Mouse (Mus musculus): ENCODE measurements around the gene Pf4. TPM values are rescaled to one million over a fixed set of nuclear protein-coding genes. Genes with fewer than 3 reads are reported as not detected.

Gene Pf4
- polyA plus RNA-seq, 1 experiment, result 6.2 TPM

DNA sequence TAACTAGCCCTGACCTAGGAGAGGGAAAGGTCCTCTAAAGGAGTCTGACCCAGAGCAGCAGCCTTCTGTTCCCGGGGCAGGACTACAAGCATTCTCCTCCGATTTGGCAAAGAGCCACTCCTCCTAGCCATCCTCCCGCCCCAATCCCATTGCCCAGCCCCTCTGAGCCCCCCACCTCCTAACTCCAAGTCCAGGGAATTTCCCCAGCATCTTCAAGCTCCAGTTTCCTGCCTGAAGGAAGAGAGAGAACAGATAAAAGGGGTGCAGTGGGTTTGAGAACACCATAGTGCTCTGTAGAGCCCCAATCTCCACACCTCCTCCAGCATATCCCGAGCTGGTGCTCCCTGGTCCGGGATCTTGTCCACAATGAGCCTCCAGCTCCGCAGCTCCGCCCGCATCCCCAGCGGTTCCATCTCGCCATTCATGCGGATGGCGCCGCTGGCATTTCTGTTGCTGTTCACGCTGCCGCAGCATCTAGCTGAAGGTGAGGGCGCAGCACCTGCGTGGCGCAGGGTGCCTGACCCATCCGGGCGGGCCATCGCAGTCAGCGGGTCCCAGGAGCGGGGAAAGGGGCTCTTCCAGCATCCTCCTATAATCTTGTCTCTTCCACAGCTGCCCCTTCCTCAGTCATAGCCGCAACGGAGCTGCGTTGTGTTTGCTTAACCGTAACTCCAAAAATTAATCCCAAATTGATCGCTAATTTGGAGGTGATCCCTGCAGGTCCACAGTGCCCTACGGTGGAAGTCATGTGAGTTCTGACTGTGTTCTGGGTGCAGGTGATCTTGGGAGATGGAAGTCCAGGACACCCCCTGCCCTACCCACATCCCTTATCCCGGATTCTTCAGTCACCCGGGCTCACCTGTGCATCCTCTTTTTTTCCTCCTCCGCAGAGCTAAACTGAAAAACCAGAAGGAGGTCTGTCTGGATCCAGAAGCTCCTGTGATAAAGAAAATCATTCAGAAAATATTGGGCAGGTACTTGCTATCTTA, 12.9 kb upstream of the Pf4 start, which contains the start of gene Cxcl5:
Gene Cxcl5, plus strand, starts transcription at position 284 of the 989 bp plus-strand sequence.
- no peak for TF ChIP-seq CTCF (IDR thresholded peaks at IDR 0.05; ENCODE audit: control insufficient read depth, insufficient read depth, insufficient replicate concordance, low read depth, low read length)
- TF ChIP-seq POLR2A (IDR thresholded peaks at IDR 0.05; ENCODE audit: control insufficient read depth, low read depth, low read length), result no peak
- no peak within 1 kb of the TSS for H3K27ac ChIP-seq (ENCODE audit: control insufficient read depth, insufficient read depth, low read depth, low read length)
- H3K4me3 ChIP-seq (ENCODE audit: control insufficient read depth, low read depth, low read length), result peak within 1 kb of the TSS; percentile 6; the same call in 1 of the 2 replicates
- H3K4me1 ChIP-seq (ENCODE audit: control insufficient read depth, insufficient read depth, low read length), result peaks cover 15% of the 10 kb centered on the region
- H3K36me3 ChIP-seq (ENCODE audit: control insufficient read depth, insufficient read depth, low read length), result no peaks in the 10 kb centered on the region
- no peaks in the 10 kb centered on the region for H3K27me3 ChIP-seq (ENCODE audit: control insufficient read depth, insufficient read depth, low read length)

DNA sequence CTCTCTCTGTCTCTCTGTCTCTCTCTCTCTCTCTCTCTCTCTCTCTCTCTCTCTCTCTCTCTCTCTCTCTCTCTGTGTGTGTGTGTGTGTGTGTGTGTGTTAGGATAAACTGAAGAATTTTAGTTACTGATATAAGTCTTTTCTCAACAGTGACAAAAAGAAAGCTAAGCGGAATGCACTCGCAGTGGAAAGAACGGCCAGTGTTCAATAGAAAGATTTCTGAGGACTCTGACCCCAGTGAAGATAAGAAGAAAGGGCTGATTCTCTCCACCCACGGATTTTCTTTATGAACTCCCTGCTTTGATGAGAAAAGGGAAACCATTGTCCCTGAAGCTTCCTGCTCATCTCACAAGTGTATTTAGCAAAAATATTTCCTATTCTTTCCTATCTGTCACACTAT, 11.9 kb upstream of the Pf4 start:
- no peak for TF ChIP-seq CTCF (IDR thresholded peaks at IDR 0.05; ENCODE audit: control insufficient read depth, insufficient read depth, insufficient replicate concordance, low read depth, low read length)
- no peak for TF ChIP-seq POLR2A (IDR thresholded peaks at IDR 0.05; ENCODE audit: control insufficient read depth, low read depth, low read length)
- H3K36me3 ChIP-seq (ENCODE audit: control insufficient read depth, insufficient read depth, low read length), result no peaks in the 10 kb centered on the region
- no peak overlapping the region for H3K4me3 ChIP-seq (ENCODE audit: control insufficient read depth, low read depth, low read length)
- H3K4me1 ChIP-seq (ENCODE audit: control insufficient read depth, insufficient read depth, low read length), result peaks cover 15% of the 10 kb centered on the region
- H3K27me3 ChIP-seq (ENCODE audit: control insufficient read depth, insufficient read depth, low read length), result no peaks in the 10 kb centered on the region
- H3K27ac ChIP-seq (ENCODE audit: control insufficient read depth, insufficient read depth, low read depth, low read length), result no peak overlapping the region

DNA sequence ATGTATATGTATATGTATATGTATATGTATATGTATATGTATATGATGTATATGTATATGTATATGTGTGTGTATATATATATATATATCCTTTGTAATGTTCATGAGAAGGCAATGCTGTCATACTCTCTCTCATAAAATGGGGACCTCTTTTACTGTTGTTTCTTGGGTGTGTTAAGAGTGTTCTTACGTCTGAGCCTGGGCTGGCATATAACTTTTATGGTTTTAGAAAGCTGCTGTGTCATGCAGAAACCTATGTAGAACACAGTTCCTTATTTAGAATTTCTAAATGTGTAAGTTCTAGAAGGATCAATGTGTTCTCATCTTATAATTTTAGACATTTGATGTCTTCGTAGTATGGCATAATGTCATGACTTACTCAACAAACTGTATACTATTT, 11.4 kb upstream of the Pf4 start:
- Histone ChIP-seq H3K27me3 (ENCODE audit: control insufficient read depth, insufficient read depth, low read length) (no peaks in the 10 kb centered on the region), H3K27ac (ENCODE audit: control insufficient read depth, insufficient read depth, low read depth, low read length) (no peak overlapping the region), H3K4me3 (ENCODE audit: control insufficient read depth, low read depth, low read length) (no peak overlapping the region), H3K36me3 (ENCODE audit: control insufficient read depth, insufficient read depth, low read length) (no peaks in the 10 kb centered on the region), H3K4me1 (ENCODE audit: control insufficient read depth, insufficient read depth, low read length) (peaks cover 15% of the 10 kb centered on the region)
- TF ChIP-seq POLR2A (IDR thresholded peaks at IDR 0.05; ENCODE audit: control insufficient read depth, low read depth, low read length) (no peak), CTCF (IDR thresholded peaks at IDR 0.05; ENCODE audit: control insufficient read depth, insufficient read depth, insufficient replicate concordance, low read depth, low read length) (no peak)

DNA sequence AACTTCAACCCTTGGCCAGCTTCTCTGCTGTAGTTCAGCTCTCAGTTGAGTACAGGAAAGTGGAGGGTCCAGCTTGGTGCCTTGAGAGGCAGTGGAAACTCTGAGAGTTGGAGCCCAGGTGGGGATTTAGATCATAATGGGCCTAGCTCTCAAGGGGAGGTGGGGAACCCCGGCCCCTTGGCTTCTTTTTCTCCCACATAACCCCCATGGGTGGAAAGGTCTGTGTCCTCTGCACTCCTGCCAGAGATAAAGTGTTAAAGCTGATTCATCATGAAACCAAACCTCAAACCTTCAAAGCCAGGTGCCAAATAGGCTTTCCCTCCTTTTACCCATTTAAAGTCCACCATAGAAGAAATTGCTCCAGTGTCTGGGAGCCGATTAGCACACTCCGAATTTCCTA, 10.4 kb upstream of the Pf4 start:
- Histone ChIP-seq H3K4me3 (ENCODE audit: control insufficient read depth, low read depth, low read length) (no peak overlapping the region), H3K27me3 (ENCODE audit: control insufficient read depth, insufficient read depth, low read length) (no peaks in the 10 kb centered on the region), H3K27ac (ENCODE audit: control insufficient read depth, insufficient read depth, low read depth, low read length) (no peak overlapping the region), H3K4me1 (ENCODE audit: control insufficient read depth, insufficient read depth, low read length) (peaks cover 15% of the 10 kb centered on the region), H3K36me3 (ENCODE audit: control insufficient read depth, insufficient read depth, low read length) (no peaks in the 10 kb centered on the region)
- TF ChIP-seq POLR2A (IDR thresholded peaks at IDR 0.05; ENCODE audit: control insufficient read depth, low read depth, low read length) (no peak), CTCF (IDR thresholded peaks at IDR 0.05; ENCODE audit: control insufficient read depth, insufficient read depth, insufficient replicate concordance, low read depth, low read length) (no peak)

DNA sequence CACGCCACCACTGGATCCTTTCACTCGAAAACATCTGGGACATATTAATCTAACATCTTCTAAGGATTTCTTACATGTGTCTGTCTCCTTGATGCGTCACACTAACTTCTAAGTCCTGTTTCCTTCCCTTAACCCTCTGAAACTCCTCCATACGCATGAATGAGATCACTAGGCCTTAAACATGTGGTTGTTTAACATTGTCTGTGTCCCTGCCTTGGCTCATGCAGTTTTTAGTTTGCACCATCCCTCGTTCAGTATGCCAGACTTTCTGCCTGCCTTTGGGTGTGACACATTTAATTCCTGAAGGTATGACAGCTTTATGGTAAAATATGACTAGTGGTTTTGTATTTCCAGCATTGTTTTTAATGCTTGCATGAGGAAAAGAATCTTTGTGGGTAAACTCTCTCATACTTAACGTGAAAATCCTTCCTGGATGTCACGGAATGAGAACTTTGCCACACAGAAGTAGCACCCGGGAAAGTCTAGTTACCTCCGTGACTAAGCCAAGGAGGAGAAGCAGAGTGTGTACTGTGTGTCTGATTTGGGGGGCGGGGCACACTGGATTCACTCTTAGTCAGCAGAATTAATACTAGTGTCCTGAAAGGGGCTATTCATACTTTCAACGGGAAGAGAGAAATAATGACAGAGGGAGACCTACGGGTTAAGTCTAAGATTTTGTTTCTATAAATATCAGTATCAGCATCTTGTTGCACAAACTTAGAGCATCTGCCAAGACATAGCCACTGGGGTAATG, 8.1 kb upstream of the Pf4 start:
- H3K27me3 ChIP-seq (ENCODE audit: control insufficient read depth, insufficient read depth, low read length), result no peaks in the 10 kb centered on the region
- no peak overlapping the region for H3K27ac ChIP-seq (ENCODE audit: control insufficient read depth, insufficient read depth, low read depth, low read length)
- peaks cover 15% of the 10 kb centered on the region for H3K4me1 ChIP-seq (ENCODE audit: control insufficient read depth, insufficient read depth, low read length)
- no peaks in the 10 kb centered on the region for H3K36me3 ChIP-seq (ENCODE audit: control insufficient read depth, insufficient read depth, low read length)
- TF ChIP-seq POLR2A (IDR thresholded peaks at IDR 0.05; ENCODE audit: control insufficient read depth, low read depth, low read length) (no peak), CTCF (IDR thresholded peaks at IDR 0.05; ENCODE audit: control insufficient read depth, insufficient read depth, insufficient replicate concordance, low read depth, low read length) (no peak)
- H3K4me3 ChIP-seq (ENCODE audit: control insufficient read depth, low read depth, low read length), result no peak overlapping the region

DNA sequence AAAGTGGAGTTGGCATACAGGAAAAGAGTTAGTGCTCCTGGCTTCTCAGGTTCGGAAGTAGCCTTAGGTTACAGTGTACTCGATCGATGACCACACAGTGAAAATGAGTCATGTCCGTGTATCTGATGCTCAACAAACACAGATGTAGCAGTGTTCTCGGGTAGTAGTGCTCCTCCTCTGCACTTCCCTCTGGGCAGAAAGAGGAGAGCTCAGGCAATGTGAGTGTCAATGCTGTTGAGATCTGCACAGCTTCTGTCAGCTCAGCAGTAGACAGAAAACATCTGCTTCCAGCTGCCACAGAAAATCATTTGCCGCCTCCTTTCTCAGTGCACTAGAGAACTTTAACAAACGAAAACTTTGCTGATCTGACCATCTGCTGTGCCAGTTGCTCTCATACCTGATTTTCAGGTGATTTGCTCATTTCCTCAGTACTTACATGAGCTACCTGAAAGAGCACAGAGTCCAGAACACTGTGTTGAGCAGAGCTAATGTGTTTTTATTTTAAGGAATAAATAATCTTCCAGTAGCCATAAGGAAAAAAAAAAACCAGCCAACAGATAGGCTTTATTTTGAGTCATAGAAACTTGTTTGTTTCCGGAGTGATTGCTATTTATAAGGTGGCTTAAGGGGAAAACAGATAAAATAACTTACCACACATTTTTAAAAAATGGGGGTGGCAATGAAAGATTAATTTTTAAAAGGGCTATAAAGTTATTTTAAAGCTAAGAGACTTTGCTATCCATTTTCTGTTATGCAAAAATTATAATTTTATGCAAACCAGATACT, 6.2 kb upstream of the Pf4 start:
- H3K4me3 ChIP-seq (ENCODE audit: control insufficient read depth, low read depth, low read length), result no peak overlapping the region
- peaks cover 9% of the 10 kb centered on the region for H3K4me1 ChIP-seq (ENCODE audit: control insufficient read depth, insufficient read depth, low read length)
- no peak overlapping the region for H3K27ac ChIP-seq (ENCODE audit: control insufficient read depth, insufficient read depth, low read depth, low read length)
- no peaks in the 10 kb centered on the region for H3K27me3 ChIP-seq (ENCODE audit: control insufficient read depth, insufficient read depth, low read length)
- H3K36me3 ChIP-seq (ENCODE audit: control insufficient read depth, insufficient read depth, low read length), result no peaks in the 10 kb centered on the region
- no peak for TF ChIP-seq CTCF (IDR thresholded peaks at IDR 0.05; ENCODE audit: control insufficient read depth, insufficient read depth, insufficient replicate concordance, low read depth, low read length)
- no peak for TF ChIP-seq POLR2A (IDR thresholded peaks at IDR 0.05; ENCODE audit: control insufficient read depth, low read depth, low read length)

Measured in testis, adult 2 months (tissue).